Mouse (Mus musculus): ENCODE measurements at regions not wholly inside any gene's neighbourhood (a gene's known extent, or its start where the extent isn't known, plus 50 kb on each side); places are given as distances from the start of the nearest gene placed in this dataset.
A peak's percentile ranks its signal among the peaks of the same experiment; 100 is the strongest.

GRCm38 (mm10) chr8:112933815-112934214 is 364.0 kb downstream of the Cntnap4 start:
- DNase-seq, result no peak

- no peak for DNase-seq
Observed at GRCm38 (mm10) chr8:112935411-112935810, 365.6 kb downstream of the Cntnap4 start.

GRCm38 (mm10) chr8:112935897-112936719 is 366.3 kb downstream of the Cntnap4 start:
- DNase-seq, result peak; percentile 61 to 74

GRCm38 (mm10) chr8:112972418-112972817 is 402.6 kb downstream of the Cntnap4 start:
- peak; percentile 18 to 68 for DNase-seq

GRCm38 (mm10) chr8:112975734-112976133 is 405.9 kb downstream of the Cntnap4 start:
- no peak for DNase-seq

- no peak for DNase-seq
Observed at GRCm38 (mm10) chr8:112976312-112976711, 406.5 kb downstream of the Cntnap4 start.

- DNase-seq, result no peak
Observed at GRCm38 (mm10) chr8:112993781-112994180, 423.9 kb downstream of the Cntnap4 start.

- no peak for DNase-seq
Observed at GRCm38 (mm10) chr8:113007356-113007755, 437.5 kb downstream of the Cntnap4 start.

- no peak for DNase-seq
Observed at GRCm38 (mm10) chr8:113028880-113029279, 459.0 kb downstream of the Cntnap4 start.

GRCm38 (mm10) chr8:113051770-113052473 is 482.1 kb downstream of the Cntnap4 start:
- no peak for DNase-seq

GRCm38 (mm10) chr8:113065246-113066169 is 495.7 kb downstream of the Cntnap4 start:
- no peak for DNase-seq

GRCm38 (mm10) chr8:113066170-113066708 is 496.4 kb downstream of the Cntnap4 start:
- no peak for DNase-seq

GRCm38 (mm10) chr8:113083976-113084375 is 514.1 kb downstream of the Cntnap4 start:
- DNase-seq, result no peak

GRCm38 (mm10) chr8:113087586-113087985 is 517.7 kb downstream of the Cntnap4 start:
- no peak for DNase-seq

- DNase-seq, result peak in 1 of 2 experiments; percentile 3
Observed at GRCm38 (mm10) chr8:113111665-113112064, 523.7 kb upstream of the Mon1b start.

GRCm38 (mm10) chr8:113114165-113114700 is 521.2 kb upstream of the Mon1b start:
- no peak for DNase-seq

GRCm38 (mm10) chr8:113117241-113117640 is 518.1 kb upstream of the Mon1b start:
- no peak for DNase-seq

GRCm38 (mm10) chr8:113125586-113125985 is 509.8 kb upstream of the Mon1b start:
- no peak for DNase-seq

- DNase-seq, result no peak
Observed at GRCm38 (mm10) chr8:113137361-113137760, 498.0 kb upstream of the Mon1b start.

- no peak for DNase-seq
Observed at GRCm38 (mm10) chr8:113140021-113140420, 495.4 kb upstream of the Mon1b start.

GRCm38 (mm10) chr8:113141131-113141530 is 494.3 kb upstream of the Mon1b start:
- DNase-seq, result no peak

- no peak for DNase-seq
Observed at GRCm38 (mm10) chr8:113176591-113176990, 458.8 kb upstream of the Mon1b start.
